Mouse (Mus musculus): ENCODE results near the gene Gm10300.

Gm10300 gene

DNA sequence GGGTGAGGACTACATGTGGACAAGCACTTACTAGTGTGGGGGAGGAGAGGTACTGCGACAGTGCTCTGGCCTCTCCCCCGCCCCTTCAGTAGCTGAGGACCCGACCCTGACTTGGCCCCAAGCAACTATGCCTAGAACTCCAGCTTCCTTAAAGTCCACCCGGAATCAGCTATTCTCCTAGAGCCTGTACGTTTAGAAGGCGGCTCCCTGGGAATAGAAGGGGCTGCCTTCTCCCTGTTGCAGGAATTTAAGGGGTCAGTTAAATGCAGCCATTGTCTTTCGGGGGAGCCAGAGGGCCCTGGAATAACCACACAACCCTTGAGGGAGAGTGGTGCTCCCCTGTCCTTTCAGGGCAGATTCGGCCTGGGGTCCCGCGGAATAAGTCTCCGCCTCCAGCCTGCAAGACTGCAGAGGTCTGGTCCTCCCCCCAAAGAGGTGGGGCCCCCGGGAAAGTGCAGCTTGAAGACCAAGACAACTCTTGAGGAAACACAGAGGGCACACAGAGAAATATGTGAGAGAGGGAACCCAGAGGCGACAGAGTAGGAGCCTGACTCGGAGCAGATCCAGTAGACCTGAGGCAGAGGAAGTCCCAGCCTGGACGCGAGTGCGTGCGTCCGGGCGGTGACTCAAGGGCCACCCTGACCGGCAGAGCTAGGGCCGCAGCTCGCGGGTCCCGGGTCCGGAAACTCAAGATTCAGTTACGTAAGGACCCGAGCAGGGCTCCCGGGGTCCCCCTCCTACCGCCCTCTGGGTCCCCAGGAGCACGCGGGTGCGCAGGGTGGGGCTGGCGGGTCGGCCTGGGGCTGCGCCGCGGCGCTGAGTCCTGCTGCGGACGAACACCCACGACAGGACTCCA lies at the start of gene Gm10300:
TSS of gene Gm10300 (plus strand) at position 621 of the 856 bp plus-strand sequence.
- peak; percentile 17 for DNase-seq

DNA sequence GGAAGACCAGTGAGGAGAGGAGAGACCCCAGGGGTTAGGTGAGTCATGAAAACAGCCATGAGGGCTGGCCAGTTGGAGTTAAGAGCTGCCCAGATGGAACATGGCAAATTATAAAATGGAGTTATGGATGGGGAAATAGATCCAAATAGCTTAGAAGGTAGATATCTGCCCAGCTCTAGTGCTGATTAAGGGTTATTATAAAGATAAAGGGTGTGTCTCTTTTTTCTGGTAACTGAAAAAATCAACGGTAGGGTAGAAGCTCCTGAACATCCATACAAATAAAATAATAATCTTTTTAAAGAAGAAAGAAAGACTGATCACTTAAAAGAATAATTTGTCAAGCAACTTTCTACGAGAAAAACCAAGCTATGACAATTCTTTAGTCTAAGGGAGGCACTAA lies 49.2 kb upstream of the Gm10300 start:
- DNase-seq = no peak

GRCm38 (mm10) chr4:132025738-132026527 lies 48.6 kb upstream of the Gm10300 start:
- no peak for DNase-seq

DNA sequence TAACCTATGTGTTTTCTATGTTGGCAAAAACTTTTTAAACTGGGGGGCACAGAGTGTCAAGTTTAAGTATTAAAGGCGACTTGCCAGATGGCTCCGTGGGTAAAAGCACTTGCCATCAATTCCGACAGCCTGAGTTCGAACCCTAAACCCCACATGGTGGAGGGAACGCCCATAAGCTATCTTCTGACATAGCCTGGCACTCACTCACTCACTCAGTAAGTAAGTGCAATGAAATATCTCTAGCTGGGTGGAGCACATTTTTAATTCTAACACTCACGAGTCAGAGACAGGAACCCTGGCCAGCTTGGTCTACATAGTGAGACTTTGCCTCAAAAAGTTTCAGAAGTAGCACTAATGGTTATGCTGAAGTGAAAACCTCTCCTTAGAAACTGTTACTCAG lies 47.3 kb upstream of the Gm10300 start:
- no peak for DNase-seq

DNA sequence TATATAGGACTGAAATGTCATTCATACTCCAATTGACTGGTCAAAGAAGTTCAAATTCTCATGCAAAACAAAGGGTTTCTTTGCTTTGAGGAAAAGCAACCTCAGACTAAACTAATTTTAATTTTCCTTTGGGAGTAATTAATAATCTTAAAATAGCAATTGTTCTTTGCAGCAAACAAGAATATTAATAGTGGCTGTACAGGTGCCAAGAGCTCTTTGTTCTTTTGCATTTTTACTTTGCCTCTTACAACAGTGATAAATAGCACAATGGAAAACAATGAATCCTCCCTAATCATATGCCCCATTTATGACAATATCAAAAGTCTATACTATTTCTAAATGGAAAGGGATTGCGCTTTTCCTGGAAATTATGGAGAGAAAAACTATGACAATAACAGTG lies 46.7 kb upstream of the Gm10300 start:
- no peak for DNase-seq

- DNase-seq = no peak
Measured at GRCm38 (mm10) chr4:132029851-132030741, 44.4 kb upstream of the Gm10300 start.

DNA sequence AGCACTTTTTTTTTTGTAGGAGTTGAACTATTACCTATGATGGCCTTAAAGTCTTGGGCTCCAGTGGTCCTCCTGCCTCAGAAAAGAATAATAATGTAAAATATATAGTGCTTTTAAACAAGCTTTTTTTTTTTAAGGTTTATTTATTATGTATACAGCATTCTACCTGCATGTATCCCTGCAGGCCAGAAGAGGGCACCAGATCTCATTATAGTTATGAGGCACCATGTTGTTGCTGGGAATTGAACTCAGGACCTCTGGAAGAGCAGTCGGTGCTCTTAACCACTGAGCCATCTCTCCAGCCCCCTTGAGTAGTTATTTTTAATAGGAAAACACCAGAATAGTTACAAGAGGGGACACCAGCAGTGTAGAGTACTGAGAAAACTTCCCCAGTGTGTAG lies 41.3 kb upstream of the Gm10300 start:
- DNase-seq = no peak

DNA sequence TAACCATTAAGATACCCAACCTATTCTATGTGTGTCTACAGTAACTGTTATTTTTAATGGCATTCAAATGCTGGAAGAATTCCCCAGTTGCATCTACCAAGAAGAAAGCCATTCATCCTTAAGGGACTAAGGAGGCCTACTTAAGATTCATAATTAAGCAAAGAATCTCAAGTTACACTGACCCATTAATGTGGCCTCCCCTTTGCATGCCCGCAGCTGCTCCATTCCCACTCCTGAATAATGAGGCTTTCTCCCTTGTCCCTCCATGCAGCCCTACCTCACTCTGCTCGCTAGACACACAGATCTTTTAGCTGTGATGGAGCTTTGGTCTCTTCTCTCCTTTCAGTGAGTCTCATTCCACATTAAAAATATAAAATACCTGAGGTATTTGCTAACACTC lies 40.3 kb upstream of the Gm10300 start:
- no peak for DNase-seq

DNA sequence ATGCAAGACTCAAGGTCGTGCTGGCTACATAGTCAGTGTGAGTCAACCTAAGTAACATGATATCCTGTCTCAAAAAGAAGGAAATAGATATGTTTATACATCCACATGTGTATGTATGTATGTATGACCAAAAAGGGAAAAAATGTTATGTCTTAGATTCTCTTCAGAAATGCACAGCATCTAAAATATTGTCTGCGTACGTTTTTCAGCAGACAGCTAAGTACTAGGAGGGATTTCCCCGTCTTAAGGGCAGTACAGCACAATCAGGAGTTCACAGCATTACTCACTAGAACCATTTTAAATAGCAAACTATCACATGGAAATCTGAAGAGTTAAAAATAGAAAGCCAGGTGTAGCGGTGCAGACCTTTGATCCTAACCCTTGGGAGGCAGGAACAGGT lies 37.4 kb upstream of the Gm10300 start:
- DNase-seq = no peak

DNA sequence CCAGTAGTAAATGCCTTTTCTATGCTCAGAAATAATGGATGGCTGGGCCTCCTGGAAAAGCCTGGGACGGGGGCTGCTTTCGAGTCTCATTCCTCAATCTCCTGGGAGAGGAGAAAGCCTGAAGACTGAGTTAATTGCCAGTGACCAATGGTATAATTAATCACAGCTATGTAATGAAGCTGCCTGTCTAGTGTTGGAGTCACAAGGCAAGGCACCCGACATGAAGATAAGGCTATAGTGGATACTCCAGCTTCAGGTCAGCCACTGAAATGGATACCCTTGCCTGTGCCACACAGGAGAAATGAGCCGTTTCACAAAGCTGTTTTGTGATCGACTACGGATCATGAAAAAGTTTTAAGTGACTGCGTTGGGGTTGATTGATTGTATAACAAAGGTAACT lies 36.5 kb upstream of the Gm10300 start:
- DNase-seq = no peak

GRCm38 (mm10) chr4:132038809-132039208 lies 35.7 kb upstream of the Gm10300 start:
- no peak for DNase-seq

- no peak for DNase-seq
Measured at GRCm38 (mm10) chr4:132039521-132039920, 35.0 kb upstream of the Gm10300 start.

GRCm38 (mm10) chr4:132039975-132040645 lies 34.4 kb upstream of the Gm10300 start:
- no peak for DNase-seq

- no peak for DNase-seq
Measured at GRCm38 (mm10) chr4:132041471-132042332, 32.8 kb upstream of the Gm10300 start.

GRCm38 (mm10) chr4:132043726-132044125 lies 30.8 kb upstream of the Gm10300 start:
- DNase-seq = no peak

GRCm38 (mm10) chr4:132048011-132048991 lies 26.2 kb upstream of the Gm10300 start:
- peak; percentile 35 for DNase-seq

- peak; percentile 84 for DNase-seq
Measured at GRCm38 (mm10) chr4:132048995-132049404, 25.5 kb upstream of the Gm10300 start.

DNA sequence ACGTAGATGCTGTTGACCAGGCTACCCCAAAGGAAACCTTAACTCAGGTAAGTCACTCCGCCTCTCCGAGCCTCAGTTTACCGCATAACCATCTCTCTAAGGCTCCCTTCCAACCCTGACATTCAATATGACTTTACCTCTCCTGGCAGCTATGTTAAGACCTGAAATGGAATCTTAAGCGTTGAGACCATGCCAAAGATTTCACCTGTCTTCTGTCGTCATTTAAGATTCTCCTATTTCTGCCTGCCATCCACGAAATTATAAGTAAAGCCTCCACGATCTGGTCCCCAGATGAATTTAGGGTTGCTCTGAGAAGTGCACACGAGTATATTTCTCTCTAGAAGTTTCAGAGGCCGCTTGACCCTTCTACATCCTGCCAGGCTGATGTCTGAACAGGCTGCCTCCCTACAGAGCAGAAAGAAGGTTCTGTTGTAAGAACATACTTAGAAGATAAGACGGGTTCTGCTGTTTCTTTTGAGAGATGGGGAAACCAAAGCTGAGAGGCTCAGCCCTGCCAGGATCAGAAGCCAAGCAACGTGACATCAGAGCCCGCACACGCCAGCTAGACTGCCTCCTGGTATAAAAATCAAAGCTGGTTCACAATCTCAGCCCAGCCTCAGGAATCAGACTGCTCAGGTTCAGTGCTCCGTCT lies 24.8 kb upstream of the Gm10300 start:
- DNase-seq = peak; percentile 11
